Mouse (Mus musculus): ENCODE measurements around the gene Dusp18. TPM values are rescaled to one million over a fixed set of nuclear protein-coding genes. Genes with fewer than 3 reads are reported as not detected.
A peak's percentile ranks its signal among the peaks of the same experiment; 100 is the strongest.

Dusp18 gene
- polyA plus RNA-seq, 1 experiment from 2014 or later, result 14.7 TPM

DNA sequence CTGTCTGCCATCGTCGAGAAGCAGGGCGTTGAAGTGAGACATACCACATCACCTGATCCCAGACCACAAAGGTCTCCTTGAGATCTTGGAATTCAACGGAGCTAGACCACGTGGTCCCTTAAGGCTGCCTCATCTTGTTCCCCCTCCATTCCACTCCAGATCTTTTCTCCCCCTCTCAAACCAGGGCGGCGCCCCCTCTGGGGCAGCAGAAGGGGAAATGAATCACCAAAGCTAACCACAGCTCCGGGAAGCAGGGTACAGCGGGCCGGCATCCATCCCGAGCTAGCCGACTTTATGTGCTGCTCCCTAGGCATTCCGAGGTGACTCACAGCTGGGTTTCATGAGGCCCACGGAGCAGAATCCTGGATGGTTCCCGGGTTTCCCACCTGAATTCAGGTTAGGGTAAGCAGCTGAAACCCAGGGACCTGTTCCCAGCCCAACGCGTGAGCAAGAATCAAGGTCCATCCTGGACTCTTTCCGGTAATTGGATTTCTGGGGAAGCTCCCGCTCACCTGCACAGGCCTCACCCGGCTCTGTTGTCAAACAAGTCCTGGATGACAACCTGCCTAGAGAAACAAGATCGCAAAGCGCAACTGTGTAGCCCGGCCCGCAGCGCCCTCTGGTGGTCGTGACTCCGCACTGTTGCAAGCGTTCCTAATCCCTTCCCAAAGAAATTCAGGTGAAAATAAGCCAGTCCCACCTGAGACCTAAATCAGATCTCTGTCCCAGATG, 19.2 kb downstream of the Dusp18 start, which contains the start of gene Slc35e4:
Gene Slc35e4, minus strand, starts transcription at position 556 of the 732 bp plus-strand sequence.
- Histone ChIP-seq H3K36me3 (ENCODE audit: control insufficient read depth, insufficient read depth, low read length) (no peaks in the 10 kb centered on the region), H3K4me3 (ENCODE audit: low read length) (peak within 1 kb of the TSS; percentile 59), H3K4me1 (ENCODE audit: control insufficient read depth, insufficient read depth, low read length) (peaks cover 18% of the 10 kb centered on the region), H3K9ac (ENCODE audit: low read depth, low read length) (peak within 1 kb of the TSS; percentile 58), H3K4me2 (replicated peaks; ENCODE audit: low read depth, low read length) (peak within 1 kb of the TSS; percentile 96), H3K9me3 (ENCODE audit: control insufficient read depth, low read length) (no peaks in the 10 kb centered on the region), H3K27me3 (ENCODE audit: control insufficient read depth, insufficient read depth, low read length) (peaks cover 5% of the 10 kb centered on the region), H3K27ac (ENCODE audit: low read depth, low read length) (no peak within 1 kb of the TSS; the same call in 1 of the 2 replicates)
- under 1% methylated on average over 28 of the region's 28 CpGs for WGBS
- peak; percentile 61 for ATAC-seq (ENCODE audit: low FRiP score, low TSS enrichment)

- H3K36me3 ChIP-seq (ENCODE audit: control insufficient read depth, insufficient read depth, low read length), result peaks cover 6% of the 10 kb centered on the region
- no peak overlapping the region for H3K9ac ChIP-seq (ENCODE audit: low read depth, low read length)
- H3K27ac ChIP-seq (ENCODE audit: low read depth, low read length), result no peak overlapping the region
- H3K4me3 ChIP-seq (ENCODE audit: low read length), result no peak overlapping the region
- whole genome bisulfite sequencing, result 50% methylated on average over 1 of the region's 1 CpGs
- no peaks in the 10 kb centered on the region for H3K4me1 ChIP-seq (ENCODE audit: control insufficient read depth, insufficient read depth, low read length)
- ATAC-seq (ENCODE audit: low FRiP score, low TSS enrichment), result no peak
- no peaks in the 10 kb centered on the region for H3K27me3 ChIP-seq (ENCODE audit: control insufficient read depth, insufficient read depth, low read length)
- no peak overlapping the region for H3K4me2 ChIP-seq (replicated peaks; ENCODE audit: low read depth, low read length)
- H3K9me3 ChIP-seq (ENCODE audit: control insufficient read depth, low read length), result no peaks in the 10 kb centered on the region
These were observed 23.7 kb downstream of the Dusp18 start for GRCm38 (mm10) chr11:3918738-3919137.

- no peaks in the 10 kb centered on the region for H3K9me3 ChIP-seq (ENCODE audit: control insufficient read depth, low read length)
- 81% methylated on average over 7 of the region's 7 CpGs for WGBS
- H3K36me3 ChIP-seq (ENCODE audit: control insufficient read depth, insufficient read depth, low read length), result peaks cover 9% of the 10 kb centered on the region
- H3K4me1 ChIP-seq (ENCODE audit: control insufficient read depth, insufficient read depth, low read length), result no peaks in the 10 kb centered on the region
- no peak overlapping the region for H3K4me3 ChIP-seq (ENCODE audit: low read length)
- no peak overlapping the region for H3K27ac ChIP-seq (ENCODE audit: low read depth, low read length)
- no peak for ATAC-seq (ENCODE audit: low FRiP score, low TSS enrichment)
- no peak overlapping the region for H3K9ac ChIP-seq (ENCODE audit: low read depth, low read length)
- H3K4me2 ChIP-seq (replicated peaks; ENCODE audit: low read depth, low read length), result no peak overlapping the region
- no peaks in the 10 kb centered on the region for H3K27me3 ChIP-seq (ENCODE audit: control insufficient read depth, insufficient read depth, low read length)
These were observed 25.4 kb downstream of the Dusp18 start for GRCm38 (mm10) chr11:3920476-3920875.

GRCm38 (mm10) chr11:3921281-3921850, 26.3 kb downstream of the Dusp18 start:
- WGBS, result 25% methylated on average over 8 of the region's 8 CpGs
- ATAC-seq (ENCODE audit: low FRiP score, low TSS enrichment), result 0 out of 2 replicates have a peak, but pooled peaks have one; percentile 51
- H3K9me3 ChIP-seq (ENCODE audit: control insufficient read depth, low read length), result no peaks in the 10 kb centered on the region
- no peak overlapping the region for H3K4me3 ChIP-seq (ENCODE audit: low read length)
- peaks cover 9% of the 10 kb centered on the region for H3K36me3 ChIP-seq (ENCODE audit: control insufficient read depth, insufficient read depth, low read length)
- H3K9ac ChIP-seq (ENCODE audit: low read depth, low read length), result no peak overlapping the region
- no peak overlapping the region for H3K4me2 ChIP-seq (replicated peaks; ENCODE audit: low read depth, low read length)
- no peak overlapping the region for H3K27ac ChIP-seq (ENCODE audit: low read depth, low read length)
- no peaks in the 10 kb centered on the region for H3K4me1 ChIP-seq (ENCODE audit: control insufficient read depth, insufficient read depth, low read length)
- no peaks in the 10 kb centered on the region for H3K27me3 ChIP-seq (ENCODE audit: control insufficient read depth, insufficient read depth, low read length)

- Histone ChIP-seq H3K4me1 (ENCODE audit: control insufficient read depth, insufficient read depth, low read length) (no peaks in the 10 kb centered on the region), H3K4me3 (ENCODE audit: low read length) (no peak overlapping the region), H3K36me3 (ENCODE audit: control insufficient read depth, insufficient read depth, low read length) (peaks cover 9% of the 10 kb centered on the region), H3K27ac (ENCODE audit: low read depth, low read length) (no peak overlapping the region), H3K4me2 (replicated peaks; ENCODE audit: low read depth, low read length) (no peak overlapping the region), H3K27me3 (ENCODE audit: control insufficient read depth, insufficient read depth, low read length) (no peaks in the 10 kb centered on the region), H3K9ac (ENCODE audit: low read depth, low read length) (no peak overlapping the region), H3K9me3 (ENCODE audit: control insufficient read depth, low read length) (no peaks in the 10 kb centered on the region)
- WGBS, result 94% methylated on average over 9 of the region's 9 CpGs
- ATAC-seq (ENCODE audit: low FRiP score, low TSS enrichment), result no peak; the same call in 1 of the 2 replicates
These were observed 27.1 kb downstream of the Dusp18 start for GRCm38 (mm10) chr11:3922115-3922514.

GRCm38 (mm10) chr11:3922731-3923130, 27.7 kb downstream of the Dusp18 start:
- no peak for ATAC-seq (ENCODE audit: low FRiP score, low TSS enrichment)
- Histone ChIP-seq H3K27me3 (ENCODE audit: control insufficient read depth, insufficient read depth, low read length) (no peaks in the 10 kb centered on the region), H3K4me1 (ENCODE audit: control insufficient read depth, insufficient read depth, low read length) (no peaks in the 10 kb centered on the region), H3K4me3 (ENCODE audit: low read length) (no peak overlapping the region), H3K9me3 (ENCODE audit: control insufficient read depth, low read length) (no peaks in the 10 kb centered on the region), H3K9ac (ENCODE audit: low read depth, low read length) (no peak overlapping the region), H3K4me2 (replicated peaks; ENCODE audit: low read depth, low read length) (no peak overlapping the region), H3K36me3 (ENCODE audit: control insufficient read depth, insufficient read depth, low read length) (peaks cover 11% of the 10 kb centered on the region), H3K27ac (ENCODE audit: low read depth, low read length) (no peak overlapping the region)
- WGBS, result 95% methylated on average over 6 of the region's 6 CpGs

- Histone ChIP-seq H3K27ac (ENCODE audit: low read depth, low read length) (no peak overlapping the region), H3K4me2 (replicated peaks; ENCODE audit: low read depth, low read length) (no peak overlapping the region), H3K9ac (ENCODE audit: low read depth, low read length) (no peak overlapping the region), H3K4me1 (ENCODE audit: control insufficient read depth, insufficient read depth, low read length) (peaks cover under 1% of the 10 kb centered on the region; the same call in 1 of the 2 replicates), H3K27me3 (ENCODE audit: control insufficient read depth, insufficient read depth, low read length) (no peaks in the 10 kb centered on the region), H3K9me3 (ENCODE audit: control insufficient read depth, low read length) (no peaks in the 10 kb centered on the region), H3K4me3 (ENCODE audit: low read length) (no peak overlapping the region), H3K36me3 (ENCODE audit: control insufficient read depth, insufficient read depth, low read length) (peaks cover 11% of the 10 kb centered on the region)
- WGBS, result 88% methylated on average over 10 of the region's 10 CpGs
- no peak for ATAC-seq (ENCODE audit: low FRiP score, low TSS enrichment)
These were observed 30.9 kb downstream of the Dusp18 start for GRCm38 (mm10) chr11:3925916-3926315.

- Histone ChIP-seq H3K27ac (ENCODE audit: low read depth, low read length) (no peak overlapping the region), H3K9me3 (ENCODE audit: control insufficient read depth, low read length) (no peaks in the 10 kb centered on the region), H3K27me3 (ENCODE audit: control insufficient read depth, insufficient read depth, low read length) (no peaks in the 10 kb centered on the region), H3K4me1 (ENCODE audit: control insufficient read depth, insufficient read depth, low read length) (peaks cover 6% of the 10 kb centered on the region; the same call in 1 of the 2 replicates), H3K4me2 (replicated peaks; ENCODE audit: low read depth, low read length) (no peak overlapping the region), H3K4me3 (ENCODE audit: low read length) (no peak overlapping the region), H3K9ac (ENCODE audit: low read depth, low read length) (no peak overlapping the region), H3K36me3 (ENCODE audit: control insufficient read depth, insufficient read depth, low read length) (peaks cover 2% of the 10 kb centered on the region; the same call in 1 of the 2 replicates)
- WGBS, result 84% methylated on average over 4 of the region's 4 CpGs
- ATAC-seq (ENCODE audit: low FRiP score, low TSS enrichment), result no peak
These were observed 35.0 kb downstream of the Dusp18 start for GRCm38 (mm10) chr11:3930019-3930418.

GRCm38 (mm10) chr11:3930931-3931330, 35.9 kb downstream of the Dusp18 start:
- Histone ChIP-seq H3K27ac (ENCODE audit: low read depth, low read length) (no peak overlapping the region), H3K9me3 (ENCODE audit: control insufficient read depth, low read length) (no peaks in the 10 kb centered on the region), H3K4me2 (replicated peaks; ENCODE audit: low read depth, low read length) (peak overlapping the region; percentile 77), H3K4me1 (ENCODE audit: control insufficient read depth, insufficient read depth, low read length) (peaks cover 6% of the 10 kb centered on the region; the same call in 1 of the 2 replicates), H3K9ac (ENCODE audit: low read depth, low read length) (no peak overlapping the region; the same call in 1 of the 2 replicates), H3K4me3 (ENCODE audit: low read length) (peak overlapping the region; percentile 51), H3K36me3 (ENCODE audit: control insufficient read depth, insufficient read depth, low read length) (peaks cover 2% of the 10 kb centered on the region; the same call in 1 of the 2 replicates), H3K27me3 (ENCODE audit: control insufficient read depth, insufficient read depth, low read length) (no peaks in the 10 kb centered on the region)
- WGBS, result 33% methylated on average over 6 of the region's 6 CpGs
- ATAC-seq (ENCODE audit: low FRiP score, low TSS enrichment), result peak; percentile 60; the same call in 1 of the 2 replicates
